Mouse (Mus musculus) bone marrow macrophage, adult 2 months (primary cell): ENCODE data around the gene Tdp1.

Experiments used
- CTCF ChIP-seq: IDR thresholded peaks from 2 replicates; pipeline ENCODE4 v1.5.1; 2012; ENCODE audit warnings: low read depth, mild to moderate bottlenecking, low read length, moderate library complexity
- POLR2A ChIP-seq: IDR thresholded peaks from 2 replicates; pipeline ENCODE4 v1.6.1; 2012; ENCODE audit warnings: mild to moderate bottlenecking, low read depth, low read length, borderline replicate concordance

- TF ChIP-seq CTCF (no peak), POLR2A (no peak)
Measured at GRCm38 (mm10) chr12:99939179-99939578, 54.9 kb downstream of the Tdp1 start.
